Mouse (Mus musculus): ENCODE measurements around the gene Rtl1. TPM values are rescaled to one million over a fixed set of nuclear protein-coding genes. Genes with fewer than 3 reads are reported as not detected.

Rtl1 gene
- polyA plus RNA-seq, 1 experiment from 2014 or later: 3.1 TPM

- no peaks in the 10 kb centered on the region for H3K27me3 ChIP-seq
- H3K9ac ChIP-seq: no peak overlapping the region
- H3K4me1 ChIP-seq: peaks cover 10% of the 10 kb centered on the region; the same call in 1 of the 2 replicates
- peak overlapping the region; percentile 58 for H3K4me2 ChIP-seq (replicated peaks)
- H3K4me3 ChIP-seq: peak overlapping the region; percentile 56
- peaks cover 35% of the 10 kb centered on the region for H3K36me3 ChIP-seq
- peak; percentile 33; the same call in 1 of the 2 replicates for ATAC-seq (ENCODE audit: low FRiP score, low read depth)
- 47% methylated on average over 17 of the region's 17 CpGs for WGBS
- H3K9me3 ChIP-seq: peaks cover 48% of the 10 kb centered on the region
- no peak overlapping the region for H3K27ac ChIP-seq
These were observed 57.4 kb downstream of the Rtl1 start for GRCm38 (mm10) chr12:109542635-109543249.

DNA sequence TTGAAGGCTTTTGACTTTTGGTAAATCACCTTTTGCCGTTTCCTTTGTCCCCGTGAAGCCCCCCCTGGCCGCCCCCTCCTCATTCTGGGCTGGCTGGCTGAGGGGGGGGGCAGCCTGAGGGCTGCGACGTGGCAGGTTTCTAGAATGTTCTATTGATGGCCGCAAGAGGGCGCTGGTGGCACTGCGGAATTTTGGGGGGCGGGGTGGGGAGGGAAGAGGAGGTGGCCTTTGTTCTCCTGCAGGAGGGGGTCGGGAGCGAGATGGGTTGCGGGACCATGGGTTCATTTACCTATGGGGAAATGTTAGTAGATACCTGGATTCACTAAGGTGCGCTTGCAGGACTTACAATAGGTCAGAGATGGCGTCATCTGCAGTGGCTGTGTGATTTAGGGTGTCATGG is 58.1 kb downstream of the Rtl1 start:
- Histone ChIP-seq H3K9ac (peak overlapping the region; percentile 79), H3K27me3 (no peaks in the 10 kb centered on the region), H3K36me3 (peaks cover 28% of the 10 kb centered on the region), H3K4me1 (peaks cover 8% of the 10 kb centered on the region; the same call in 1 of the 2 replicates), H3K9me3 (peaks cover 50% of the 10 kb centered on the region), H3K27ac (peak overlapping the region; percentile 74; the same call in 1 of the 2 replicates), H3K4me3 (peak overlapping the region; percentile 56), H3K4me2 (replicated peaks) (peak overlapping the region; percentile 58)
- no peak for ATAC-seq (ENCODE audit: low FRiP score, low read depth)
- 55% methylated on average over 14 of the region's 14 CpGs for WGBS

DNA sequence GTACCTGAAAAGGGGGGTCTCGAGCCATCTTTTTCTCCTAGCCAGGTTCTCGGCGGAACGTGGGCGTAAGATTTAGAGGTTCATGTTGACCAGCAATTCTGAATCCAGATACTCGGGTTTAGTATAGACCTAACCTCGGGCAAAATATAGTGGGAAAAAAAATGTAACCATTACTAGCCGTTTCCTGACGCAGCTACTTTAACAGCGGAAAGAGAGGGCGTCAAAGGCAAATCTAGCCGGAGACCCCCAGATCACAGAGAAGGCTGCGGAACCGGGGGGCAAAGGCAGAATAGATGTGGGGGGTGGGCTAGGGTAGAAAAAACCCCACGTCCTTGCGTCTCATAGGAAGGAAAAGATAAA is 58.6 kb downstream of the Rtl1 start:
- peak overlapping the region; percentile 56 for H3K4me3 ChIP-seq
- ATAC-seq (ENCODE audit: low FRiP score, low read depth): no peak
- H3K4me2 ChIP-seq (replicated peaks): peak overlapping the region; percentile 58
- peaks cover 23% of the 10 kb centered on the region for H3K36me3 ChIP-seq
- peaks cover 50% of the 10 kb centered on the region for H3K9me3 ChIP-seq
- 47% methylated on average over 16 of the region's 16 CpGs for WGBS
- H3K4me1 ChIP-seq: peaks cover 8% of the 10 kb centered on the region; the same call in 1 of the 2 replicates
- H3K27ac ChIP-seq: peak overlapping the region; percentile 74
- H3K27me3 ChIP-seq: no peaks in the 10 kb centered on the region
- H3K9ac ChIP-seq: peak overlapping the region; percentile 79

DNA sequence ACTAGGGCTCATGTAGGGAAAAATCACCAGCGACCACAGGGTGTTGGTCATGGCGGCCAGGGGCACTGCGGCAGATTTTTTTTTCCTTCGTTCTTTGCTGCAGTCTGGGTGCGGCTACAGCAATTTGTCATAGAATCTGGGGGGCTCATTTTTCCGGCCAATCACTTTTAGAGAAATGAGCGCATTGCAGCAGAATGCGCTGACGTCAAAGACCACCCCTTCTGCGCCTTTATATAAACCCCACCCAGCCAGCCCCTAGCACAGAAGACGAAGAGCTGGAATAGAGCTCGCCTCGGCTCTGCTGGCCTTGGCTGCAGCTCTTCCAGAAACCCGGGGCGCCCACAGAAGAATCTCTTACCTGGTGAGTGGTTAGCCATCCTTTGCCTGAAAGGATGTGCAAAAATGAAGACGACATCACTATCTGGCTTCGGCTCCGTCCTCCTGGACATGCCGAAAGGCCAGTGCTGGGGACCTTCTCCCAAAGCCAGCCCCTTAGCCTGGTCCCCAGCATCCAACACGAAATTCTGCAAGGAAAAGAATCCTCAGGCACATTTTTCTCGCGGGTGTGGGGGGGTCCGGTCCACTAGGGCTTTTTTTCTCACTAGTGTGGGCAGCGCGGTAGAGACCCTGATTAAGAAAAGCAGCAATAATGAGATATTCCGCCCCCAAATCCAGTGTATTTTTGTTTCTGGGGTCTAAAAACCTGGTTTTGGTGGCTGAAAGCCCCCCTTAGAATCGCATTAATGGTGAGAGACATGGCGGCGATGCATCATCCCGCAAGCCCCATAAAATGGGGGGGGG is 59.2 kb downstream of the Rtl1 start:
- peaks cover 17% of the 10 kb centered on the region for H3K36me3 ChIP-seq
- peaks cover 50% of the 10 kb centered on the region for H3K9me3 ChIP-seq
- H3K4me1 ChIP-seq: peaks cover 6% of the 10 kb centered on the region
- no peaks in the 10 kb centered on the region for H3K27me3 ChIP-seq
- WGBS: 47% methylated on average over 30 of the region's 30 CpGs
- H3K4me2 ChIP-seq (replicated peaks): peak overlapping the region; percentile 58
- peak overlapping the region; percentile 56 for H3K4me3 ChIP-seq
- peak overlapping the region; percentile 79 for H3K9ac ChIP-seq
- peak; percentile 53 for ATAC-seq (ENCODE audit: low FRiP score, low read depth)
- peak overlapping the region; percentile 74 for H3K27ac ChIP-seq

- WGBS: 61% methylated on average over 13 of the region's 13 CpGs
- H3K4me1 ChIP-seq: peaks cover 14% of the 10 kb centered on the region
- peaks cover 14% of the 10 kb centered on the region for H3K36me3 ChIP-seq
- H3K27me3 ChIP-seq: no peaks in the 10 kb centered on the region
- peaks cover 50% of the 10 kb centered on the region for H3K9me3 ChIP-seq
- peak overlapping the region; percentile 58 for H3K4me2 ChIP-seq (replicated peaks)
- 0 out of 2 replicates have a peak overlapping the region, but pooled peaks have one; percentile 15 for H3K27ac ChIP-seq
- peak overlapping the region; percentile 56 for H3K4me3 ChIP-seq
- no peak for ATAC-seq (ENCODE audit: low FRiP score, low read depth)
- peak overlapping the region; percentile 51; the same call in 1 of the 2 replicates for H3K9ac ChIP-seq
These were observed 60.2 kb downstream of the Rtl1 start for GRCm38 (mm10) chr12:109539950-109540349.

MicroRNAs within 50 kb of the gene (microRNA counts, 519-probe panel; counts per million panel counts)
- 367 counts per million, percentile 1 among the panel's probes with 10 or more counts for microRNA mmu-miR-1188
- 4,421 counts per million, percentile 85 among the panel's probes with 10 or more counts for microRNA mmu-miR-127
- microRNA mmu-miR-136: 4,609 counts per million, percentile 89 among the panel's probes with 10 or more counts
- 1,633 counts per million, percentile 18 among the panel's probes with 10 or more counts for microRNA mmu-miR-1906
- 1,539 counts per million, percentile 16 among the panel's probes with 10 or more counts for microRNA mmu-miR-337-3p
- microRNA mmu-miR-337-5p: 1,211 counts per million, percentile 11 among the panel's probes with 10 or more counts
- microRNA mmu-miR-341: not detected
- microRNA mmu-miR-370: 2,781 counts per million, percentile 44 among the panel's probes with 10 or more counts
- microRNA mmu-miR-431: 4,327 counts per million, percentile 83 among the panel's probes with 10 or more counts
- microRNA mmu-miR-432: not detected
- microRNA mmu-miR-433: 4,070 counts per million, percentile 78 among the panel's probes with 10 or more counts
- 4,288 counts per million, percentile 82 among the panel's probes with 10 or more counts for microRNA mmu-miR-434-3p
- microRNA mmu-miR-434-5p: 3,367 counts per million, percentile 59 among the panel's probes with 10 or more counts
- 2,109 counts per million, percentile 28 among the panel's probes with 10 or more counts for microRNA mmu-miR-493
- microRNA mmu-miR-540-3p: not detected
- not detected for microRNA mmu-miR-540-5p
- not detected for microRNA mmu-miR-665
- microRNA mmu-miR-673-3p: not detected
- microRNA mmu-miR-673-5p: 2,515 counts per million, percentile 37 among the panel's probes with 10 or more counts
- 367 counts per million, percentile 1 among the panel's probes with 10 or more counts for microRNA mmu-miR-770-3p
- microRNA mmu-miR-770-5p: 367 counts per million, percentile 1 among the panel's probes with 10 or more counts

Small RNA genes within 50 kb of the gene (microRNA-seq; reads per million reads assigned to microRNA genes)
- gene Gm23912: not detected
- 8.0 reads per million, percentile 23 among the genes with 10 or more reads in this experiment for gene Mir1188
- gene Mir127: 8,792 reads per million, percentile 94 among the genes with 10 or more reads in this experiment
- gene Mir136: not detected
- gene Mir1906-1: not detected
- gene Mir3070a: 2.4 reads per million, percentile 8 among the genes with 10 or more reads in this experiment
- 0.52 reads per million for gene Mir3070b
- gene Mir3071: not detected
- gene Mir337: 0.87 reads per million
- 1,040 reads per million, percentile 75 among the genes with 10 or more reads in this experiment for gene Mir341
- gene Mir3544: not detected
- 649 reads per million, percentile 72 among the genes with 10 or more reads in this experiment for gene Mir370
- 6,565 reads per million, percentile 92 among the genes with 10 or more reads in this experiment for gene Mir431
- gene Mir432: not detected
- 1,167 reads per million, percentile 77 among the genes with 10 or more reads in this experiment for gene Mir433
- 1,678 reads per million, percentile 80 among the genes with 10 or more reads in this experiment for gene Mir434
- gene Mir493: 128 reads per million, percentile 56 among the genes with 10 or more reads in this experiment
- gene Mir540: 786 reads per million, percentile 74 among the genes with 10 or more reads in this experiment
- gene Mir665: 609 reads per million, percentile 71 among the genes with 10 or more reads in this experiment
- gene Mir673: 135 reads per million, percentile 57 among the genes with 10 or more reads in this experiment
- 60.8 reads per million, percentile 46 among the genes with 10 or more reads in this experiment for gene Mir770

Other genes with a start within 250 kb of the Rtl1 start
- gene Dlk1, start 147.5 kb downstream of the Rtl1 start, polyA plus RNA-seq (2015; fragmentation: Nextera tagmentation; extraction: Ambion mirVana): 367 and 395 TPM in 2 replicates